Mouse (Mus musculus): ENCODE measurements at regions not wholly inside any gene's neighbourhood (a gene's known extent, or its start where the extent isn't known, plus 50 kb on each side); places are given as distances from the start of the nearest gene placed in this dataset.
"Not testable (repeated sequence)": the region's sequence is repeated elsewhere in the genome, so short reads cannot be mapped to it uniquely, and the experiment has no call there.

DNA sequence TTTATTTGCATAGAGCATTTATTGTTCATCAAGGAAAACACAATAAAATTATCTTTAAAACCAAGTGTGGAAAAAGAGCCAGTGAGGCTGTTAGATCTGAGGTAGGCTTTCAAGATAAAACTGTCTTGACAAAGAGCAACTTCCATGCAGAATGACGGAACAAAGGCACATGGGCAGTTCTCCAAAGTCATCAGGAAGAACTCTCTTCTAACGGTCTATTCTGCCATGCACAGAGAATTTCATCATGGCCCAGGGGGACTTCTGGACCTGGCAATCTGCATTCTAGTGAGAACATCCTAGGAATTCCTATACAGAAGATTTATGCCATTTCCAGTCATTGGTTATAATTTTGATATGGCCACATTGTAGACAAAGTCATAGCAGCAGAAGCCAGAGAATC lies 211.0 kb upstream of the Slc7a11 start:
- H3K4me3 ChIP-seq (ENCODE audit: insufficient read depth, low read depth, low read length): no peak overlapping the region
- 69% methylated on average over 2 of the region's 2 CpGs for WGBS
- no peaks in the 10 kb centered on the region for H3K4me1 ChIP-seq (ENCODE audit: control insufficient read depth, insufficient read depth, low read length)
- no peak for DNase-seq
- H3K36me3 ChIP-seq (ENCODE audit: control insufficient read depth, insufficient read depth, low read length): no peaks in the 10 kb centered on the region
- TF ChIP-seq CTCF (conservative IDR thresholded peaks at IDR 0.05; ENCODE audit: insufficient read depth, insufficient read length, low read depth, low read length) (no peak), POLR2A (IDR thresholded peaks at IDR 0.05; ENCODE audit: low read depth, low read length) (no peak)
- H3K27me3 ChIP-seq (replicated peaks; ENCODE audit: control insufficient read depth, insufficient read depth, low read length): no peaks in the 10 kb centered on the region
- no peak overlapping the region for H3K27ac ChIP-seq (ENCODE audit: insufficient read depth, low read depth, low read length)

DNA sequence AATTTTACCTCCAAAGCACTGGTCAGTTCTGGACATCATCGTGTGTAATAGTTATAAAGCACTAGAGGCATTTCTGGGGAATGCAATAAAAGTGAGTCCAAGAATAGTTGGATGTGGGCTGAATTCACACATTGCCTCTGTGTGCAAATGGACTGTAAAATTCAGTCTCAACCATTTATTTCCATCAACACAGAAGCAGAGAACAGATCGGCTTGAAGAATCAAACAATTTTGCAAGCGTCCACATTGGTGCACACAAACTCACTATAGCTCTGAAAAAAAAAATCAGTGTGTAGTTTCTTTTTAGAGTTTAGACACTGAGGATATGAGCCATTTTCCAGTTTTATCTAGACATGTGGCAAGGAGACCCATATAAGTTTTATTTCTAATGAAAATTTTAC lies 208.9 kb upstream of the Slc7a11 start:
- WGBS: 85% methylated on average over 3 of the region's 3 CpGs
- Histone ChIP-seq H3K4me3 (ENCODE audit: insufficient read depth, low read depth, low read length) (no peak overlapping the region), H3K36me3 (ENCODE audit: control insufficient read depth, insufficient read depth, low read length) (no peaks in the 10 kb centered on the region), H3K27ac (ENCODE audit: insufficient read depth, low read depth, low read length) (no peak overlapping the region), H3K4me1 (ENCODE audit: control insufficient read depth, insufficient read depth, low read length) (no peaks in the 10 kb centered on the region), H3K27me3 (replicated peaks; ENCODE audit: control insufficient read depth, insufficient read depth, low read length) (no peaks in the 10 kb centered on the region)
- TF ChIP-seq CTCF (conservative IDR thresholded peaks at IDR 0.05; ENCODE audit: insufficient read depth, insufficient read length, low read depth, low read length) (no peak), POLR2A (IDR thresholded peaks at IDR 0.05; ENCODE audit: low read depth, low read length) (no peak)
- no peak for DNase-seq

DNA sequence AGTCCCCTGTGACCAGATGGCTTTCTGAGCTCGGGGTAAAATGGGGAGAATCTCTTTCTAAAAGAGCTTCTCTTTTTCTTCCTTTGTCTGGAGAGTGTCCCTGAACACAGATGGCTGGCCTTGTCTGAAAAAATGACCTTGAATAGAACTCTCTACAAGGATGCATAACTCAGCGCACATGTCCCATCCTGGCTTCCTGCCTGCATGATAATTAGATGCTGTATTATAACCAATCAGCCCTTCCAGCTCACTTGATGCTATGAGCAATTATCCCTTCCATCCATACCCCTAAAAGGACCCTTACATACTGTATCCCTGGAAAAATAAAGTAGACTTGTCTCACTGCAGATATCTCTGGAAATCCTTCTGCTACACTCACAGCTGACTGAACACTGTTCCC lies 199.7 kb upstream of the Slc7a11 start:
- H3K4me3 ChIP-seq (ENCODE audit: insufficient read depth, low read depth, low read length): no peak overlapping the region
- TF ChIP-seq POLR2A (IDR thresholded peaks at IDR 0.05; ENCODE audit: low read depth, low read length): no peak
- no peak for TF ChIP-seq CTCF (conservative IDR thresholded peaks at IDR 0.05; ENCODE audit: insufficient read depth, insufficient read length, low read depth, low read length)
- no peaks in the 10 kb centered on the region for H3K27me3 ChIP-seq (replicated peaks; ENCODE audit: control insufficient read depth, insufficient read depth, low read length)
- H3K27ac ChIP-seq (ENCODE audit: insufficient read depth, low read depth, low read length): no peak overlapping the region
- H3K36me3 ChIP-seq (ENCODE audit: control insufficient read depth, insufficient read depth, low read length): no peaks in the 10 kb centered on the region
- no peak for DNase-seq
- H3K4me1 ChIP-seq (ENCODE audit: control insufficient read depth, insufficient read depth, low read length): no peaks in the 10 kb centered on the region
- 90% methylated on average over 2 of the region's 2 CpGs for WGBS

DNA sequence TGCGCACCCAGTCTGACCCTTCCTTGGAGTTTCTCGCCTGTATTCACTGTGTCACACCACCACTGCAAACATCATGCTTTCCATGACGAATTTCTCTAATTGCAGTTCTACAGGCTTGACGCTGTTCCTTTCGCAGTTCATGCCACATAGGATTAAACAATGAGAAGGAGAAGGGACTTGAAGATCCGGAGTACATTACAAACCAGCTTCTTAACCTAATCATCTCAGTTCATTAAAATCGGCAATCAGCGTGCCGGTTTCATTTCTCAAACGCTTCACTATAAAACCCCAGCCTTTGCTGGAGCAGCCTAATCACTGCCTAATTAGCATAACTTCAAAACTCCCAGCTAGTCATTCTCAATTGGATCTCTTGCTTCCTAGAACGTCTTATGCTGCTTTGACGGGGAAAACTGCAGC lies 196.5 kb upstream of the Slc7a11 start:
- no peak overlapping the region for H3K27ac ChIP-seq (ENCODE audit: insufficient read depth, low read depth, low read length)
- WGBS: 86% methylated on average over 12 of the region's 12 CpGs
- no peaks in the 10 kb centered on the region for H3K27me3 ChIP-seq (replicated peaks; ENCODE audit: control insufficient read depth, insufficient read depth, low read length)
- H3K4me1 ChIP-seq (ENCODE audit: control insufficient read depth, insufficient read depth, low read length): no peaks in the 10 kb centered on the region
- DNase-seq: no peak
- TF ChIP-seq CTCF (conservative IDR thresholded peaks at IDR 0.05; ENCODE audit: insufficient read depth, insufficient read length, low read depth, low read length) (no peak), POLR2A (IDR thresholded peaks at IDR 0.05; ENCODE audit: low read depth, low read length) (no peak)
- H3K36me3 ChIP-seq (ENCODE audit: control insufficient read depth, insufficient read depth, low read length): no peaks in the 10 kb centered on the region
- no peak overlapping the region for H3K4me3 ChIP-seq (ENCODE audit: insufficient read depth, low read depth, low read length)

DNA sequence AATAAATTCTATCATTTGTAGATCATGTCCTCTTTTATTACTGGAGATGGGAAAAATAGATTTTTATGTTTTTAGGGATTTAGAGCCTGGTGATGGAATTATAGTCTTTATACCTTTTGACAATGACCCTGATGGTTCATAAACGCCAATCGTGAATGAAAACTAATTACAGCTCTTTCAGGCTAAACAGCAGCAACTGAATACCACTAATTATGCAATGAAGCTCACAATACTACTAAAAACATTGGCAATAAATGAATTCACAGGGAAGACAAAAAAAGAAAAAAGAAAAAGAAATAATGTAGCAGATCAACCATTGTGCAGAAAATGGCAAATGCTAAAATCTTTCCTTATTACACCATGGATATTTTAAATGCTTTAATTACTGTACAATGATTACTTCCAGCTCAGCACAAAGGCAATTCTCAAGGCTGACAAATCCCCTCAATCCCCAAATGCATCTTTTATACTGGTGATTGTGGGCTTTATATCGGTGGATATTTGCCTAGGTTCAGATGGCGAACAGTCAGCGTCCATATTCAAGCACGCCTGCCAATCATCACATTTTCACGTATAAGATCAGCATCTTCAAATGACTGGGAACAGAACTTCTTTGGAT lies 191.2 kb upstream of the Slc7a11 start:
- no peaks in the 10 kb centered on the region for H3K27me3 ChIP-seq (replicated peaks; ENCODE audit: control insufficient read depth, insufficient read depth, low read length)

DNA sequence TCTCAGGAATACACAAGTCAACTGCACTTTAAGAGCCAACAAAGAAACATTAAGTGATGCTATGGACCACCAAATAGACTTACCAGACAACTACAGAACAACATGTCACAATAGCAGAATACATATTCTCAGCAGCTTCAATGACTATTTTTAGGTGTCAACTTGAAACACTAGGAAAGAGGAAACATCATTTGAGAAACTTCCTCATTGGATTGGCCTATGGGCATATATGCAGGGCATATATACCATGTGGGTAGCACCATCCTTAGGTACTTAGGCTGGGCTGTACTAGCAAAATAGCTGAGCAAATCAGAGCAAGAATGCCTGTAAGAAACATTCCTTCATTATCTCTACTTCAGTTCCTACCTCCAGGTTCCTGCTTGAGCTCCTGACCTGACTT lies 187.9 kb upstream of the Slc7a11 start:
- Histone ChIP-seq H3K4me1 (ENCODE audit: control insufficient read depth, insufficient read depth, low read length) (no peaks in the 10 kb centered on the region), H3K27ac (ENCODE audit: insufficient read depth, low read depth, low read length) (no peak overlapping the region), H3K27me3 (replicated peaks; ENCODE audit: control insufficient read depth, insufficient read depth, low read length) (no peaks in the 10 kb centered on the region), H3K36me3 (ENCODE audit: control insufficient read depth, insufficient read depth, low read length) (no peaks in the 10 kb centered on the region), H3K4me3 (ENCODE audit: insufficient read depth, low read depth, low read length) (no peak overlapping the region)
- no peak for TF ChIP-seq POLR2A (IDR thresholded peaks at IDR 0.05; ENCODE audit: low read depth, low read length)
- no peak for TF ChIP-seq CTCF (conservative IDR thresholded peaks at IDR 0.05; ENCODE audit: insufficient read depth, insufficient read length, low read depth, low read length)
- DNase-seq: no peak

More for the DNA sequence above, 191.2 kb upstream of the Slc7a11 start:
- no peak overlapping the region for H3K27ac ChIP-seq (ENCODE audit: insufficient read depth, low read depth, low read length)
- no peak for TF ChIP-seq CTCF (conservative IDR thresholded peaks at IDR 0.05; ENCODE audit: insufficient read depth, insufficient read length, low read depth, low read length)
- no peak for TF ChIP-seq POLR2A (IDR thresholded peaks at IDR 0.05; ENCODE audit: low read depth, low read length)
- 93% methylated on average over 7 of the region's 7 CpGs for WGBS
- no peaks in the 10 kb centered on the region for H3K36me3 ChIP-seq (ENCODE audit: control insufficient read depth, insufficient read depth, low read length)
- DNase-seq: no peak
- no peaks in the 10 kb centered on the region for H3K4me1 ChIP-seq (ENCODE audit: control insufficient read depth, insufficient read depth, low read length)
- H3K4me3 ChIP-seq (ENCODE audit: insufficient read depth, low read depth, low read length): no peak overlapping the region

DNA sequence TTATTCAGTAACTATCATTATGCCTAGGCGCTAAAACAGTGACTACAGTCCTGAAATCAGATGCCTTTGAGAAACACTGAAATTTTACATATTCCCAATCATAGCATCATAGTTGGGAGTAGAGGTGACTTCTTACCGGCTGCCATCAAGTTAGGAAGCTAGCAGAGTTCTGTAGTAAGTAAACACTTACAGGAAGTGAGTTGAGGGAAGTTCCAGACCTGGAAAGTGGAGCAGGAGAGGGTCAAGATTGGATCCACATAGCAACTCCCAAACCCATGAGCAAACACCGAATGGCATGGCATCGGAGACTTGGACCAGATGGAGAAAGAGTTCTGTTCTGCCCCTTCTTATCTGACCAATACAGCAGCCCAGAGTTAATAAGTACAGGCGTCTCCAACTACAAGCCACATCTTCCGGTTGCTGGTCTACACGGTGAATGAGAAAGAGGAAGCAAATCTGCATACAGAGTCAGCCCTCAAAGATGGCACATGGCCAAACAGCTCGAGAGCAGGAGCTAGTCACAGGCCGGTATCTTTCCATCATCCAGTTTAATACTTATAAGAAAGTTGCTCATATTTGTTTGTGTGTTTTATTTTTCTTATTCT lies 184.8 kb upstream of the Slc7a11 start:
- Histone ChIP-seq H3K4me1 (ENCODE audit: control insufficient read depth, insufficient read depth, low read length) (no peaks in the 10 kb centered on the region), H3K27me3 (replicated peaks; ENCODE audit: control insufficient read depth, insufficient read depth, low read length) (no peaks in the 10 kb centered on the region), H3K27ac (ENCODE audit: insufficient read depth, low read depth, low read length) (no peak overlapping the region), H3K36me3 (ENCODE audit: control insufficient read depth, insufficient read depth, low read length) (no peaks in the 10 kb centered on the region), H3K4me3 (ENCODE audit: insufficient read depth, low read depth, low read length) (no peak overlapping the region)
- TF ChIP-seq POLR2A (IDR thresholded peaks at IDR 0.05; ENCODE audit: low read depth, low read length): no peak
- TF ChIP-seq CTCF (conservative IDR thresholded peaks at IDR 0.05; ENCODE audit: insufficient read depth, insufficient read length, low read depth, low read length): no peak
- WGBS: 75% methylated on average over 9 of the region's 9 CpGs
- peak; percentile 27 for DNase-seq

DNA sequence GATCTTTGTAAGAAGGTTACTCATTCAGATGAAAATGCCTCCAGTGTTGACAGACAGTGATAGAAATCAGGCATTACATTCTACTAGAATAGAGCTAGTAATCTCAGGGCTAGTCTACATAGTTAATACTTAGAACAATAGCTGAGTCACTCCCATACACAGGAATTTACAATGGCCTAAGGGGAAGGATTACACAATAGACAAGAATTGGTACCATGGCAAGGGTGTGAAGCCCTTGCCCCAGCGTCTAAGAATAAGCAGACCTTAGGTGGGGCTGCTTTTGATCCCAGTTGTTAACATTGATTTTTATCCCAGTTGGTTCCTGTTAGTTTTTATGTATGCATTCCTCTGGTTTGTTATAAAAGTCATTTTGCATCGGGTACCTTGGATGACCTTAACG lies 177.8 kb upstream of the Slc7a11 start:
- not testable (repeated sequence) for H3K4me1 ChIP-seq (ENCODE audit: control insufficient read depth, insufficient read depth, low read length); H3K4me3 ChIP-seq (ENCODE audit: insufficient read depth, low read depth, low read length); DNase-seq; H3K36me3 ChIP-seq (ENCODE audit: control insufficient read depth, insufficient read depth, low read length); H3K27me3 ChIP-seq (replicated peaks; ENCODE audit: control insufficient read depth, insufficient read depth, low read length); H3K27ac ChIP-seq (ENCODE audit: insufficient read depth, low read depth, low read length)
- 74% methylated on average over 3 of the region's 3 CpGs for WGBS
